Mouse (Mus musculus): ENCODE results near the gene Npcd.

Npcd gene

GRCm38 (mm10) chr15:79764539-79765267 lies 69.3 kb downstream of the Npcd start:
- no peak for DNase-seq

- DNase-seq, result peak; percentile 26
Observed at GRCm38 (mm10) chr15:79763601-79764246, 70.3 kb downstream of the Npcd start.

- DNase-seq, result no peak
Observed at GRCm38 (mm10) chr15:79763001-79763400, 71.0 kb downstream of the Npcd start.

GRCm38 (mm10) chr15:79760956-79761355 lies 73.1 kb downstream of the Npcd start:
- DNase-seq, result no peak

GRCm38 (mm10) chr15:79757118-79757517 lies 76.9 kb downstream of the Npcd start:
- no peak for DNase-seq

- peak; percentile 42 for DNase-seq
Observed at GRCm38 (mm10) chr15:79755977-79756625, 77.9 kb downstream of the Npcd start.

- no peak for DNase-seq
Observed at GRCm38 (mm10) chr15:79755176-79755575, 78.9 kb downstream of the Npcd start.

- DNase-seq, result no peak
Observed at GRCm38 (mm10) chr15:79753873-79754272, 80.2 kb downstream of the Npcd start.

- DNase-seq, result no peak
Observed at GRCm38 (mm10) chr15:79753420-79753752, 80.7 kb downstream of the Npcd start.

GRCm38 (mm10) chr15:79752742-79753419 lies 81.2 kb downstream of the Npcd start:
- peak; percentile 88 for DNase-seq

- no peak for DNase-seq
Observed at GRCm38 (mm10) chr15:79751772-79752171, 82.3 kb downstream of the Npcd start.

GRCm38 (mm10) chr15:79750266-79750665 lies 83.8 kb downstream of the Npcd start:
- DNase-seq, result peak; percentile 82

GRCm38 (mm10) chr15:79749162-79749561 lies 84.9 kb downstream of the Npcd start:
- no peak for DNase-seq

- peak; percentile 42 for DNase-seq
Observed at GRCm38 (mm10) chr15:79747998-79748397, 86.0 kb downstream of the Npcd start.

GRCm38 (mm10) chr15:79745883-79746282 lies 88.2 kb downstream of the Npcd start:
- no peak for DNase-seq

GRCm38 (mm10) chr15:79745312-79745711 lies 88.7 kb downstream of the Npcd start:
- DNase-seq, result no peak

GRCm38 (mm10) chr15:79744742-79745141 lies 89.3 kb downstream of the Npcd start:
- no peak for DNase-seq

- no peak for DNase-seq
Observed at GRCm38 (mm10) chr15:79744001-79744400, 90.0 kb downstream of the Npcd start.

- no peak for DNase-seq
Observed at GRCm38 (mm10) chr15:79742706-79743023, 91.4 kb downstream of the Npcd start.

- DNase-seq, result peak; percentile 97
Observed at GRCm38 (mm10) chr15:79741921-79742705, 91.9 kb downstream of the Npcd start, which contains the start of gene Sun2. TSS of gene Sun2 (minus strand) at chr15:79742536.

- peak; percentile 62 for DNase-seq
Observed at GRCm38 (mm10) chr15:79741173-79741858, 92.7 kb downstream of the Npcd start.

GRCm38 (mm10) chr15:79740739-79741138 lies 93.3 kb downstream of the Npcd start:
- no peak for DNase-seq
